Mouse (Mus musculus): ENCODE data around the gene Kansl1.
"Not testable (repeated sequence)": the region's sequence is repeated elsewhere in the genome, so short reads cannot be mapped to it uniquely, and the experiment has no call there.

Kansl1 gene

DNA sequence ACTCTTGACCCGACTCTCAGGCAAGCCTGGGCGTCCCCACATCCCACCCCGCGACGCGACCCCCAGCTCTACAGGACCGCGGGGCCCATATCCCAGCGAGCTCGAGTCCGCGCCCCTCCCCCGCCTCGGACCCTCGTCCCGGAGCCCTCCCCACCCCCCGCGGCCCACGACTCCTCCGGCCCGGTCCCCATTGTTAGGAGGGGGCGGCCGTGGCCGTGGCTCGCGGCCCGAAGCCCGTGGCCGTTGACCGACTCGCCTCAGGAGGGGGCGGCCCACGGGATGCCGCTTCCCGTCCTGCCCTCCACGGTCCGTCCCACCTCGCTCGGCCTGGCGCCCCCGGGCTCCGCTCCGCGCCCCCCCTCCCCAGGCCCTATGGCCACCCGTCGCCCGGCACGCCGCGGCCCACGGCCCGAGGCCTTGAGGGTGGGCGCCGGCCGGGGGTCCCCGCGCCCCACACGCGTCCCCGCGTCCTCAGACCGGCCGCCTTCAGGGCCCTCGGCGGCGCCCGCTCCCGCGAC is at the start of gene Kansl1:
Gene Kansl1, minus strand, starts transcription at position 111 of the 518 bp plus-strand sequence.
- DNase-seq (ENCODE audit: low spot score in 2 of 2): peak; percentile 5 to 6

DNA sequence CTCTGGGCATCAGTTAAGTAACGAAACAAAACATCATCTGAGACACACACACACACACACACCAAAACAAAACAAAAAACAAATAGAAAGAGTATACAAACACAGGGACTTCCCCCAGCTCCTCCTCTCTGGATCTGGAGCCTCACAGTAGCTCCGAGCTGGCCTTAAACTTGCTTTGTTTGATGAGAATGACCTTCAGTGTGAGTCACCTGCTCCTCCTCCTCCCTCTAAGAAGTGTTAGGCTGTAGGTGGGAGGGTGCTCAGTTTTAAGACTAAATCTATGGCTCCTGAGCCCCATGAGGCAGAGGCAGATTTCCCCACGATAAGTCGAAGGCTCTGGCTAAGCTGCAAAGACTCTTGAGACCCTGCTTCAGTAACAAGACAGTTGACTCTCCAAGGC is 43.8 kb upstream of the Kansl1 start:
- no peak for DNase-seq (ENCODE audit: low spot score in 2 of 2)

DNA sequence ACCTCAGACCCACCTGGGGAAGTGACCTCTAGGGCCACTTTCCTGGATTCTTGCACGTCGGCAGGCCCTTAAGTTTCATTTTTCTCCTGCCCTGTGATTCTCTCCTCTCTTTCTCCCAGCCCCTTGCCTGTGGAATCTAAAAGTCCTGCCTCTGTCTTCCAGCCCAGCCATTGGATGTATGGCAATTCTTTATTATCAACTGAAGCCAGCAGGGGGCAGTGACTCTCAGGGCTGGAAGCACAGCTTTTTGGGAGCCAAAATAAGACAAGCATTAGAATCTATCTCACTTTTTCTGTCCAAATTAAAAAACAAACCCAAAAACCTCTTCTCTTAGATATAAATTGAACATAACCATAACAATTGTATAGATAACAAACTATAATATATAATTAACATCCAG is 41.9 kb upstream of the Kansl1 start:
- DNase-seq (ENCODE audit: low spot score in 2 of 2): no peak

DNA sequence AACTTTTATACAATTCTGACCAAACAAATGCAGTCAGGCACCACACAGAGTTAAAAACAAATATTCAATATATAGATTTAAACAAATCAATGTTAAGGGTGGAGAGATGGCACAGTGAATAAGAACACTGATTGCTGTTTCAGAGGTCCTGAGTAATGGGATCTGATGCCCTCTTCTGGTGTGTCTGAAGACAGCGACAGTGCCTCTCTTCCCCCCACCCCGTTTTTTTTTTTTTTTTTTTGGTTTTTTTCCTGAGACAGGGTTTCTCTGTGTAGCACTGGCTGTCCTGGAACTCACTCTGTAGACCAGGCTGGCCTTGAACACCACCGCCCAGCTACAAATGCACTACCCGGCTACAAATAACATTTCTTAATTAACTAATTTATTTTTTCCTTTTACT is 39.8 kb upstream of the Kansl1 start:
- no peak for DNase-seq (ENCODE audit: low spot score in 2 of 2)

DNA sequence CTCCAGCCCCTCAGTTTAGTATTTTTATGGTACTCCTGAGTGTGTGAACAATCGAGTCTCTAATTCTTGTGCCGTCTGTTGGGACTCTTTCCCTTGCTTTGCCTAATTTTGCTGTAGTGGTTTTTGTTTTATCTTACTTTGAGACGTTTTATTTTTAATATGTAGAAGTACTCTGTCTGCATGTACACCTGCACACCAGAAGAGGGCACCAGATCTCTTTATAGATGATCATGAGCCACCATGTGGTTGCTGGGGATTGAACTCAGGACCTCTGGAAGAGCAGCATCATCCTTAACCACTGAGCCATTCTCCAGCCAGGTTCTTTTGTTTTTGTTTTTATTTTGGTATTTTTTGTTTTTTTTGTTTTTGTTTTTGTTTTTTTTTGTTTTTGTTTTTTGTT is 19.6 kb upstream of the Kansl1 start:
- DNase-seq (ENCODE audit: low spot score in 2 of 2): no peak

DNA sequence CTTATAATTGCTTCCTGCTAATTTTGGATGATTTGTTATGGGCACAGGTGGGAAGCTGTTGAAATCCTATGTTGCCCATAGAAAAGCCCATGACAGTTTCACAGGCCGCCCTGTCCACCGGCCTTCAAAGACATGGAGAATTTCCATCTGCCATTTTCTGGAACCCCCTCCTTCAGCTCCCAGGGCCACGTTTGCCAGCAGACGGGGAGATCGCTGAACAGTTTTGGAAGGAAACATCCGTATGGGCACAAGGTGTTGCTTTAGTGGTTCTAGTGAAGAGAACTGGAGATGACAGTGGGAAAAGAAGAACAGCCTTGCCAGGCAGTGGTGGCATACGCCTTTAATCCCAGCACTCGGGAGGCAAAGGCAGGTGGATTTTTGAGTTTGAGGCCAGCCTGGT is 13.3 kb upstream of the Kansl1 start:
- no peak for DNase-seq (ENCODE audit: low spot score in 2 of 2)

DNA sequence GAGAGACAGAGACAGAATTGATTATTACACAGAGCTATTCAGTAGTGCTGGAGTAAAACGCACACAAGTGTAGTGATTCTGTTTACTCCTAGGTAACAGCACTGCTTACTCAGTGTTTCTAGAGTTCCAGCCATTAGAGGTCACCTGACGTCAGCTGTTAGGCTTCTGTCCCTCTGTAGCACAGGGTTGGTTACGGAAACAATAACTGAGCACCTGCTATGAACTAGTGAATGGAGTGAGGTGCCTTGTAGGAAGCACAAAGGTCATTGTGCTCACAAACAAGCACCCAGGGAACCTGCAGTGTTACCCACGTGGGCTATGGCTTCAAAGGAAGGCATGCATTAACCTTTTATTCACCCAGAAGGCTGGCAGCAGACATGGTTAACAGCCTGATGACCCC is 10.8 kb upstream of the Kansl1 start:
- DNase-seq (ENCODE audit: low spot score in 2 of 2): no peak

DNA sequence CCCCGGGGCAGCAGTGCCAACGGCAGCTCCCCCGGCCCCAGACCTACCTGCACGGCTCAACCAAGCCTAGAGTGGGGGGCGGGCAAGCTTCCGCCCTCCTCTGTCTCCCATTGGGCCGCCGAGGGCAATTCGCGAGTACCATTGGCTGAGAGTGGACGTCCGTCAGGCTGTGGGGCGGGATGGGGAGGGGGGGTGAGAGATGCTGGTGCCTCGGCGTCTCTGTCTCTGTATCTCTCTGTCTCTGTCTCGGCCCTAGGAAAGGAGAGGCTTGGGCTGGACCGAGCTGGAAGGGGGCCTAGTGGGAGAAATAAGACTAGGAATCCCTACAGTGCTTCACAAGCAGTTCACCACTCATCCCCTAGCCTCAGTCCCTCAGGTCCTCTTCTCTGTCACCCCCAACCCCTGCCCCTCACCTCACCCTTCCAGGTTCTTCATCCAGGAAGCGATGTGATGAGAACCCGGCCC is 742 bp upstream of the Kansl1 start:
- peak; percentile 79 to 85 for DNase-seq (ENCODE audit: low spot score in 2 of 2)

DNA sequence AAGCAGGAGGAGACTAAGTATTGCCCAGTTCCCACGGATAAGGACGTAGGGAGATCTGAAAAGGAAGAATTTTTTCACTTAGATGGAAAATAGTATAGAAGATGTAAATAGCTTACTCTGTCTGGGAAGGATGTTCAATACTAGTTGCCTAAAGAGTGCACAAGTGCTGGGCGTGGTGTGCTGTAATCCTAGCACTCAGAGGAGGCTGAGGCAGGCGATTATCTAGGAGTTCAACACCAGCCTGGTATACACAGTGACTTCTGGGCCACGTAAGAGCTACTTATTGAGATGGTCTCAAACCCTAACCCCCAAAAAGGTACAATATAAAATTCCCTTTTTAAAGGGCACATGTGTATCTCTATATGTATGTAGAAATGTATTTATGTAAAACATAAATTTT is 963 bp downstream of the Kansl1 start:
- DNase-seq (ENCODE audit: low spot score in 2 of 2): no peak

DNA sequence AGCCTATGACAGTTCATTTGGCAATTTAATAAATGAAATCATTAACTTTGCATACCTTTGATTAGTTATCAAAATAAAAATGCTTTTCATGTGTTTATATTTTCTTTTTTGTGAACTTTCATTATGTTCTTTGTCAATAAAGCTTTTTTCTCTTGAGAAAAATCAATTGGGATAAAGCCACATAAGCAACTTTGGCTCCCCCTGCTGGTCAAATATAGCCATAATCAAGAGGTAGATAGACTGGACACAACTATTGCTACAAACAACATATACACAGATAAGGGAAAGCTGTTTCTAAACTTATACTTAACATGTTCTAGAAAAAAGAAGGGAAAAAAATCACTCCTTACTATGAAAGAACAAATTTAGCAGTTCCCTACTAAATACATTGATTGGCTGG is 7.1 kb downstream of the Kansl1 start:
- no peak for DNase-seq (ENCODE audit: low spot score in 2 of 2)

DNA sequence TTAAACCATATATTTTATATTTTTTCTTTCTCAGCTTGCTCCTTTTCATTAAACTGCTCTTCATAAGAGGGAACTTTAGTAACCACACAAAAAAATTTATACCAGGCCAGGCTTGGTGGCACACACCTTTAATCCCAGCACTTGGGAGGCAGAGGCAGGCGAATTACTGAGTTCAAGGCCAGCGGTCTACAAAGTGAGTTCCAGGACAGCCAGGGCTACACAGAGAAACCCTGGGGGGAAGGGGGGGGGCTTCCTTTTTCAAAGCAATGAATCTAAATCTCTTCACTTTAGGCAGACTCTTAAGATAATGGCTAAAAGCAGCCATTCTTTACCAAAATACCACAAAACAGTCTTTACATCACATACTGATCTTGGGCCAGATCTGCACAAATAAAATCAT is 9.0 kb downstream of the Kansl1 start:
- no peak for DNase-seq (ENCODE audit: low spot score in 2 of 2)

DNA sequence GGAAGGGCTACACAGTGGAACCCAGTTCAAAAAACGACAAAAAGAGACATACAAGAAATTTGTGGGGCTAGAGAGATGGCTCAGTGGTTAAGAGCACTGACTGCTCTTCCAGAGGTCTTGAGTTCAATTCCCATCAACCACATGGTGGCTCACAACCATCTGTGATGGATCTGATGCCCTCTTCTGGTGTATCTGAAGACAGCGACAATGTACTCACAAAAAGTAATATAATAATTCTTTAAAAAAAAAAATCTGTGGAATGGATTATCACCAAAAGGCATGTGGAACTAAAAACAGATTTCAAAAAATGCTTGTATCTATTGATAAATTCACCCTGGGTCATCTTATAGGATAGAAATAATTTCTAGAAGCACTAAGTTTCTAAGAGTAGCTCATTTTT is 10.2 kb downstream of the Kansl1 start:
- DNase-seq (ENCODE audit: low spot score in 2 of 2): no peak

DNA sequence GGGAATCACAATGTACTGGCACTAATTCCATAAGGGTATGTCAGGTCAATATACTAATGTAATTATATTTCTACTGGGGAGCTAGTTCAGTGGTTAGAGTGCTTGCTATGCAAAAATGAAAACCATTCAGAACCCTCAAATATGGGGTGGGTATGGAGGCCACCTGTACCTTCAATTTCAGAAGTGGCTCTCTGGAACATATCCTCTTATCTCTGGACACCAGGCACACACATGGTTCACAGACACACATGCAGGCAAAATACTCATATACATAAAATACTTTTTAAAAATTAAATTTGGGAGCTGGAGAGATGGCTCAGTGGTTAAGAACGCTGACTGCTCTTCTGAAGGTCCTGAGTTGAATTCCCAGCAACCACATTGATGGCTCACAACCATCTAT is 16.0 kb downstream of the Kansl1 start:
- DNase-seq (ENCODE audit: low spot score in 2 of 2): no peak

DNA sequence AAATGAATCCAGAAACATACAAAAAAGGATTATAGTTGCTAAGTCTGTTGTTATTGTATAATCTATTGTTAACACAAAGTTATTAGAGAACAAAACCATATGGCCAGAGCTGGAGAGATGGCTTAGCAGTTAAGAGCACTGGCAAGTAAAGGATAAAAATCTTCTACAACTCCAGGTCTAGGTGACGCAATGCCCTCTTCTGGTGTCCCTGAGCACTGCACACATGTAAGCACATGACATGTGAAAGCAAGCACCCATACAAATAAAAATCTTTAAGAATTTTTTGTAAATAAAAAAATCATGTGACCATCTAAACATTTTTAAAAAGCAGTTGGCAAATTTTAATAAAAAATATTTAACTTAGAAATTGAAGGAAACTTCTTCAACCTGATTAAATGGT is 17.4 kb downstream of the Kansl1 start:
- DNase-seq (ENCODE audit: low spot score in 2 of 2): no peak

DNA sequence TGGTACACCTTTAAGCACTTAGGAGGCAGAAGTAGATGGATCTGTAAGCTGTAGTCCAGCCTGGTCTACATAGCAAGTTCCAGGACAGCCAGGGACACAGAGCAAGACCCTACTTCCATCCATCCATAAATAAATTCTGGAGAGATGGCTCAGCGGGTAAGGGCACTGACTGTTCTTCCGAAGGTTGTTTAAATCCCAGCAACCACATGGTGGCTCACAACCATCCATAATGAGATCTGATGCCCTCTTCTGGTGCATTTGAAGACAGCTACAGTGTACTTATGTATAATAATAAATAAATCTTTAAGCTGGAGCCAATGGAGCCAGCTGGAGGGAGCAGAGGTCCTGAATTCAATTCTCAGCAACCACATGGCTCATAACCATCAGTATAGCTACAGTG is 20.2 kb downstream of the Kansl1 start:
- DNase-seq (ENCODE audit: low spot score in 2 of 2): not testable (repeated sequence)

DNA sequence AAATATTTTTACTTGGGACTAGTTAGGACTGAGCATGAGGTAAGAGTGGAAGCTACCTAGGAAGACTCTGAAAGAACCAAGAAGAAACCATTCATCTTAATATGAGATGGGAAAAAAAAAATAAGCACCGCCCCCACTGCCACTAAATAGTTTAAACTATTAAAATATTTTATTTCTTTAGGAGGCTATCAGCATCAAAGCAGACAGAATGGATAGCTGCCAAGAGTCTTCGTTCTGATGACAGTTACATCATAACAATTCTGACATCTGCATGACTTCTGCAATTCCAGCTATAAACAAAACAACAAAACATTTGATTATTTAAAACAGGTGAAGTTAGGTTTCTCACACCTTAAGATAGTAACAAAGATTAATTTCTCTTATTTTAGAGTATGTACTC is 23.1 kb downstream of the Kansl1 start:
- DNase-seq (ENCODE audit: low spot score in 2 of 2): no peak

DNA sequence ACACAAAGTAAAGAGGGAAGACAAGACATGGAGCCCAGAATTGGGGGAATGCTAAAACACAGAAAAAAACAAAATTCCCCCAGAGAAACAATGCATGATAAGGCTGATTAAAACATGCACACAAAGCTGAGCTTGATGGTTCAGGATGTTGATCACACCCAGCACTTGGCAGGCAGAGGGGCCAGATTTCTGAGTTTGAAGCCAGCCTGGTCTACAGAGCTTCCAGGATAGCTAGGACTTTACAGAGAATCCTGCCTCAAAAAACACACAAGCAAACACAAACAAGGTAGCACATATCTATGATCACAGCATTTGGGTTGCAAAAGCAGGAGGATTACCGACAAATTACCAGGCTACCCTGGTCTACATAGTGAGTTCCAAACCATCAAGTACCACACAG is 23.6 kb downstream of the Kansl1 start:
- no peak for DNase-seq (ENCODE audit: low spot score in 2 of 2)

DNA sequence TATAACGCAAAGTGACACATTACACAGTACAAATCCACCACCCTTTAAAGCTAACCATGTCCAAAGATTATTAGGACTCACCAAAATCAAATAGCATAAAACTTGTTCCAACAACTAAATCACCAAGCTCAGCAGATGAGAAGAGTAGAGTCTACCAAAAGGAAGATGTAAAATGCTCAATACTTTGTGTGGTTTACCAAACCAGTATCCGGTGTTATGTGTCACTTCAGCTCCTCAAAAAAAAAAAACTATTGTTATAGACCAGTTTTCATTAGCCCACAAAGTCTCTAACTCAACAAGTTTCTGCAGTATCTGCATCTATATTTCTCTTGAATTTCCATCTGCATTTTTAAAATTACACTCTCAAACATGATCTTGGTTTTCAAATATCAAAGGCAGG is 25.3 kb downstream of the Kansl1 start:
- no peak for DNase-seq (ENCODE audit: low spot score in 2 of 2)

DNA sequence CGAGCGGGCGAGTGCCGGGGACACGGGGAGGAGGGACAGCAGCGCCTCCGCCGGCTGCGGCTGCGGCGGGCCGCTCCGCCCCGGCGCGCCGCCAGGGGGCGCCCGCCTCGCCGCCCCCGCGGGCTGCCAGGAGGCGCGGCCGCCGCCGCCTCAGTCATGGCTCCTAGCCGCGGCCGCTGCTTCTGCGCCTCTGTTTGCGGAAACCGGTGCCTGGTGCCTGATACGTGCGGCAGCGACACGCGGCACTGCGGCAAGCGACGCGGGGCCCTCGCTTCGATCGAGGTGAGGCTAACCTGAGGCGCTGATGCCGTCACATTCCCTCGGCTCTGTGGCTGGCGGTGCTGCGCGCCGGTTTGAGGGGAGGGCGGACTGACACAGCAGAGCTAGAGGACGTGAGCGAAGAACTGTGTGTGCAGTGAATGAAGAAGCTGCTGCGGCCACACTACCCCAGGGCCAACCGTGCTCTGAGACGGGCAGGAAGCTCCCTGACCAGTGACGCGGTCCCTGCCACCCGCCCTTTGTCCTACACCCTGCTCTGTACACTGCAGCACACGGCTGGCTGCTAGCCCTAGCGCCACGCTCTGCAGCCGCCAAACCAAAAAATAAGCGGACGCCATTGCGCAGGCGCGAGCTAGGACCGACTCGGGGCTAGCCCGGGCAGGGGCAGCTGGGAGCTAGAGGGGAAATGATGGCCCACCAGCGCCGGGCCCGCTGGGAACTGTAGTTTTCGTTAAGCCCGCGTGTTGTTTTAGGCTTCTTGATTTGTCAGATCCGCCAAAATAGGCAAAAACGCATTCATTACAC is 26.1 kb downstream of the Kansl1 start:
- peak; percentile 83 for DNase-seq (ENCODE audit: low spot score in 2 of 2)

DNA sequence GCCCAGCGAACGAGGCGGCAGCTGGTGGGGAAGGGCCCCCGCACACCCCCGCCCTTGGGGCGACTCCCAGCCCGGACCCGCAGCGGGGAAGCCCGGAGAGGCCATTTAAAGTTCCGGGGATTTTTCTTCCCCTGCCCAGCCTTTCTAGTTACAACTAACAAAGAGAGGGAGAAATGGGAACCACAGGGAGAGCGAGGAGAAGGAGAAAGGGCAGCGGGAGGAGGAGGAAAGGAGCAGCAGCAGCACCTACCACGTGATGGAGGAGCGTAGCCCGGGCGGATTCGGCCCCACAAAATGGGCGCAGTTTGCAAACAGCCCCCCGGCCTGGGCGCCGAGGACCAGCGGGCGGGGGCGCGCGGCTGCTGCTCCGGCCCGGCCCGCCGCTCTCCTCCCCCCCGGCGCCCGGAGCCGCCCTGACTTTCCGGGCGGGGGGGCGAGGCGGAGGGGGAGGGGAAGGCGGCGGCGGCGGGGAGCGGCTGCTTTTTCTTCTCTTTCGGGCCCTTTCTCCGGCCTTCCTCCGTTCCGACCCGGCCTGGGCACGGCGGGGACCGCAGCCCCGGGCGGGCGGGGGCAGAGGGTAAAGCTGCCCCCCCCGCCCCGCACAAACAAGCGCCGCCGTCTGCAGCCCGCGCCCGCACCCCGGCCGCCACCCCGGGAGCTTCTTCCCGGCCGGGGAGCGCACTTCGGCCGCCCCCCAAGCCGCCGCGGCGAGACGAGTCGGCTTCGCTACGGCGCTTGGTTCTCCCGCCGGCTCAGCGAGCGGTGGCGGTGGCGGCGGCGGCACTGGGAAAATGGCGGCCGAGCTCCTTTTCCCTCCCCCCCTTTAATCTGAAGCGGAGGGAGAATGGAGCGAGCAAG is 27.0 kb downstream of the Kansl1 start:
- peak; percentile 59 to 62 for DNase-seq (ENCODE audit: low spot score in 2 of 2)

DNA sequence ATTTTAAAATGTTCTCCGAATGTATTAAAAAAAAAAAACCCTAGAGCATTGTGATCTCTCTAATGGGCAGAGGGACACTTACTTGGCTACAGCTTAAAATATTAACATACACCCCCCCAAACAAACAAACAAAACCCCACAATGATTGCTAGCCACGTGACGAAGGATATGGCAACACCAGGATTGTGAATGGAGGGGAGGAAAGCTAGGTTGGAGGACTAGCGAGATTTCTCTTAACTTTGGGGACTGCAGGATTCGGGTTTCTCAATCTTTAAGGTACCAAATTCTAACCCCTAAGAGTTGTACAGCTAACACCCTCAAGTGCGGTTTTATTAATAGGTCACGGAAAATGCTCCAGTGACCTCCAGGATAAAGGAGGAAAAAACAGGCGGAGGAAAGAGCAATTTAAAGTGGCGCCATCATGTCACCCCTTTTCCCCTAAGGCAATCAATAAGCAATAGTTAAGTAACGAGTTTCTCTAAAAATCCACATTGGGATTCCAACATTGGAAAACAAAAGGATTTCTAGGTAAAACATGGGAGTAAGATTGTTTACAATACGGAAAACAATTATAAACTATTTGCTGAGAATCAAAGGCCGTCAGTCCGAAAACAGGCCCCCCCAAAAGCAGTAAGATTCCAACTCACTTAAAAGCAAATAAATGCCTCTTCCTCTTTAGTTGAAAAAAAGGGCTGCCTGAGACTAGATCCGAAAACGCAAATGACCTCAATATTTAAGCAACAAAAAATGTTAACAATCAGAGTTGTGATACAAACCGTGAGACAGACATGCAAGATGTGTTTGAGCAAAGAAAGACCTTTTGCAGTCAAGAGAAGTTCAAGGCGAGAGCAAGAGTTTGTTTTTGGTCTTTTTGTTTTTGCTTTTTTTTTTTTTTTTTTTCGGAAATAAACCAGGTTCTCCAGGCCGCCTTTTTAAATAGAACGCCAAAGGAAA is 27.9 kb downstream of the Kansl1 start:
- DNase-seq (ENCODE audit: low spot score in 2 of 2): no peak

DNA sequence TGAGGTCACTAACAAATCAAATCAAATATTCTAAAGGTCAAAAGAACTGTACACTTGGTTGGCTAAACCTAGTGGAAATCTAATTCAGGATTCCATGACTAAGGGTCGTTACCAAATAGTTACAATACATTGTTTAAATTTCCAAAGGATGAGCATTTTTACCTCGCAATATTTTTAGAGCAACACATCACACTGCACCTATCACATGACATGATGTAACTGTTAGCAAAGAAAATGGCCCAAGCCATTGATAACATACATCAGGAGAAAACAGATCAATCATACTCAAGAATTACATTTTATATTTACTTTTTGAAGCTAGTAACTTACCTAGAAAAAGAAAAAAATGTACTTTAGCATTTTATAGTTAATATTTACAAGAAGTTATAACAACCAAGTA is 29.0 kb downstream of the Kansl1 start:
- no peak for DNase-seq (ENCODE audit: low spot score in 2 of 2)
